Mouse (Mus musculus): ENCODE data around the gene Lrmda. TPM values are rescaled to one million over a fixed set of nuclear protein-coding genes. Genes with fewer than 3 reads are reported as not detected.
A peak's percentile ranks its signal among the peaks of the same experiment; 100 is the strongest.

The Lrmda gene
- polyA plus RNA-seq, 1 experiment from 2014 or later, result 0.20 TPM

DNA sequence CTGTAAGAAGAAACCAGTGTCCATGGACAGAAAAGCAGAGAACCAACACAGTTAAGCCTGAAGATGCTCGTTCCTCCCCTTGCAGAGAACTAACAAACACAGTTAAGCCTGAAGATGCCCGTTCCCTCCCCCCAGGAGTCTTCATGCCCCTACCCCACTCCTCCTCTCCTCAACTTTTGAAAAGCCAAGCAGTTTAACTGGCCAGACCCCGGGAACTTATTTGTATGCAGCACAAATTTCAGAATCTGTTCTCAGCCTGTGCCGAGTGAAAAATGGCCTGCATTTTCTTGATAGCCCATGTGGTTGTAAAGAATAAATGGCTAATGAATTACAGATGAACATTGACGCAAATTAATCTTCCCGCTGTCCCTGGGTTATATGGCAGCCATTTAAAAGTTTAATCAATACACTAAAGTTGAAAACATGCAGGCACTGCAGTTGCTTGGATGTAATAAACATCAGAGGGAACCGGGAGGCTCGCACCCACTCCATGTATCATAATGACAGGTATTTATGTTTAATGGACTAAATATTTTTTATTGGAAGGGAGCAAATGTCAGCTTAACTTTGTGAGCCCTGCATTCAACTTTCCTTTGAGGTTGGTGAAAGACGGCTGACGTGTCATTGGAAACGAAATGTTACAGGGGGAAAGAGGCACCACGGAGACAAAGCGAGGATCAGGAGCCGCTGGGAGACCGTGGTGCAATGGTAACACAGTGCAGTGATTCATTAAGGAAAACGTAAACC lies 996.0 kb downstream of the Lrmda start:
- Histone ChIP-seq H3K36me3 (replicated peaks) (no peaks in the 10 kb centered on the region), H3K27me3 (ENCODE audit: poor library complexity, severe bottlenecking) (no peaks in the 10 kb centered on the region), H3K4me1 (peaks cover 19% of the 10 kb centered on the region), H3K9me3 (no peaks in the 10 kb centered on the region), H3K27ac (peak overlapping the region; percentile 48), H3K4me3 (no peak overlapping the region)
- DNase-seq (ENCODE audit: extremely low spot score, low spot score), result no peak
- 82% methylated on average over 16 of the region's 16 CpGs for WGBS

GRCm38 (mm10) chr14:23016068-23016611 lies 996.6 kb downstream of the Lrmda start:
- 76% methylated on average over 1 of the region's 1 CpGs for WGBS
- Histone ChIP-seq H3K4me3 (no peak overlapping the region), H3K9me3 (no peaks in the 10 kb centered on the region), H3K4me1 (peaks cover 19% of the 10 kb centered on the region), H3K27ac (no peak overlapping the region), H3K36me3 (replicated peaks) (no peaks in the 10 kb centered on the region), H3K27me3 (ENCODE audit: poor library complexity, severe bottlenecking) (no peaks in the 10 kb centered on the region)
- DNase-seq (ENCODE audit: extremely low spot score, low spot score), result no peak

- DNase-seq (ENCODE audit: extremely low spot score, low spot score), result no peak
- peaks cover 23% of the 10 kb centered on the region for H3K27me3 ChIP-seq (ENCODE audit: poor library complexity, severe bottlenecking)
- H3K9me3 ChIP-seq, result no peaks in the 10 kb centered on the region
- H3K27ac ChIP-seq, result no peak overlapping the region
- H3K4me3 ChIP-seq, result no peak overlapping the region
- WGBS, result 94% methylated on average over 7 of the region's 7 CpGs
- H3K4me1 ChIP-seq, result no peaks in the 10 kb centered on the region
- H3K36me3 ChIP-seq (replicated peaks), result no peaks in the 10 kb centered on the region
These were observed 1021.5 kb downstream of the Lrmda start for GRCm38 (mm10) chr14:23041002-23041401.

- Histone ChIP-seq H3K9me3 (no peaks in the 10 kb centered on the region), H3K4me3 (no peak overlapping the region), H3K27me3 (ENCODE audit: poor library complexity, severe bottlenecking) (peaks cover 39% of the 10 kb centered on the region), H3K27ac (no peak overlapping the region), H3K36me3 (replicated peaks) (no peaks in the 10 kb centered on the region), H3K4me1 (0 out of 2 replicates have a peak, but pooled peaks cover 3% of the 10 kb centered on the region)
- WGBS, result 27% methylated on average over 1 of the region's 1 CpGs
- no peak for DNase-seq (ENCODE audit: extremely low spot score, low spot score)
These were observed 1025.8 kb downstream of the Lrmda start for GRCm38 (mm10) chr14:23045322-23045721.

DNA sequence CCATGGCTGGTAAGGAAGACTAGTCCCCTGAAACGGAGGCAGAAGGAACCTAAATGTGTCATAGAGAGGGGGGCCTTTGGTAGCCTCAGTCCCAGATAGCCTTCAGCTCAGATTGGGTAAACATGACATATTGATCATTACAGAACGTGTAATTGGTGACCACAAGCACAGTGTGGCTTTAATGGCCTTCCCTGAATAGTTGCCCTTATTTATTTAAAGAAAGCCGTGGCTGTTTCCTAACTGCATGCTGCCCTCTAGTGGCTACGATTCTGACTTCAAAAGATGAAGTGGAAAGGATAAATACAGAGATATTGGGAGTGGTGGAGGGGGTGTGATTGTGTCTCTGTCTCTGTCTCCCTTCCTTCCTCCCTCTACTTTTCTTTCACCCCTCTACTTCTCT lies 1026.8 kb downstream of the Lrmda start:
- Histone ChIP-seq H3K9me3 (no peaks in the 10 kb centered on the region), H3K4me1 (0 out of 2 replicates have a peak, but pooled peaks cover 3% of the 10 kb centered on the region), H3K4me3 (no peak overlapping the region), H3K27ac (no peak overlapping the region), H3K27me3 (ENCODE audit: poor library complexity, severe bottlenecking) (peaks cover 39% of the 10 kb centered on the region), H3K36me3 (replicated peaks) (no peaks in the 10 kb centered on the region)
- peak; percentile 62 for DNase-seq (ENCODE audit: extremely low spot score, low spot score)
- 17% methylated on average over 4 of the region's 4 CpGs for WGBS

- Histone ChIP-seq H3K27ac (no peak overlapping the region), H3K9me3 (no peaks in the 10 kb centered on the region), H3K36me3 (replicated peaks) (no peaks in the 10 kb centered on the region), H3K4me3 (no peak overlapping the region), H3K4me1 (0 out of 2 replicates have a peak, but pooled peaks cover 5% of the 10 kb centered on the region), H3K27me3 (ENCODE audit: poor library complexity, severe bottlenecking) (peaks cover 16% of the 10 kb centered on the region)
- 79% methylated on average over 7 of the region's 7 CpGs for WGBS
- no peak for DNase-seq (ENCODE audit: extremely low spot score, low spot score)
These were observed 1031.9 kb downstream of the Lrmda start for GRCm38 (mm10) chr14:23051441-23051840.

DNA sequence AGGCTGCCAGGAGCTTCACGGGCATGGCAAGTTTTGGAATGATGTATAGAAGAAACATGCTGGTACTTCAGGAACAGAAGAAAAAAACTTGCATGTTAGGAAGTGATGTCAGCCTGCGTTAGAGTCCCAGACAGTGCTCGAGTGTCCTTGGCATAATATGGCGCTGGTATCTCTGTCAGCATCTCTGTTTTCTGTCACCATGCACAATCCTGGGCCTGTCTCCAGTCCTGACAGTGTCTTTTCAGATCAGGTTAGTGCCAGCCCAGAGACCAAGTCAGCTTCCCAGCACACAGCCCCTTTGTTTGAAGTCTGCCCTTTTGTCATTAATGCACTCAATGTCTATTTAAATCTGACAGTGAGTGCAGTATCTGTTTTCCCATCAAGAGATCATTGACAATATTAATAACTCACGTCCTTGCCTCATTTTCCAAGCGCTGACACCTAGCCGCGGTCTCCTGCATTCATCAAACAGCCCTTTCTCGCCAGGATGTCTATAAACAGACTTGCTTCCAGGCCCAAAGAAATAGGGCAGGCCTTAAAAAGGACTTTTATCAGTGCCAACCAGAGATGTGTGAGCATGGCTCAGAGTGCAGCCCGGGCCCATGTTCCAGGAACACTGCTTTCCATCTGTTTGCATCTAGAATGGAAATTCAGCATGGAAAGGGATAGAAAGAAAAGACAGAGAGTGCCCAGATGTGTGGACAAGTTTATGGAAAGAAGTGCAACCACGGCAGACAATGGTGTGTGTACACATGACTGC lies 1033.5 kb downstream of the Lrmda start:
- H3K4me1 ChIP-seq, result 0 out of 2 replicates have a peak, but pooled peaks cover 5% of the 10 kb centered on the region
- no peaks in the 10 kb centered on the region for H3K9me3 ChIP-seq
- DNase-seq (ENCODE audit: extremely low spot score, low spot score), result no peak
- H3K4me3 ChIP-seq, result no peak overlapping the region
- no peaks in the 10 kb centered on the region for H3K36me3 ChIP-seq (replicated peaks)
- no peak overlapping the region for H3K27ac ChIP-seq
- peaks cover under 1% of the 10 kb centered on the region; the same call in 1 of the 2 replicates for H3K27me3 ChIP-seq (ENCODE audit: poor library complexity, severe bottlenecking)
- WGBS, result 85% methylated on average over 11 of the region's 11 CpGs

GRCm38 (mm10) chr14:23057228-23057976 lies 1037.9 kb downstream of the Lrmda start:
- Histone ChIP-seq H3K36me3 (replicated peaks) (no peaks in the 10 kb centered on the region), H3K4me3 (no peak overlapping the region), H3K4me1 (0 out of 2 replicates have a peak, but pooled peaks cover 5% of the 10 kb centered on the region), H3K27me3 (ENCODE audit: poor library complexity, severe bottlenecking) (no peaks in the 10 kb centered on the region), H3K9me3 (no peaks in the 10 kb centered on the region), H3K27ac (no peak overlapping the region)
- WGBS, result 91% methylated on average over 6 of the region's 6 CpGs
- DNase-seq (ENCODE audit: extremely low spot score, low spot score), result no peak

GRCm38 (mm10) chr14:23057987-23058386 lies 1038.5 kb downstream of the Lrmda start:
- Histone ChIP-seq H3K4me3 (no peak overlapping the region), H3K9me3 (no peaks in the 10 kb centered on the region), H3K36me3 (replicated peaks) (no peaks in the 10 kb centered on the region), H3K27ac (no peak overlapping the region), H3K27me3 (ENCODE audit: poor library complexity, severe bottlenecking) (no peaks in the 10 kb centered on the region), H3K4me1 (0 out of 2 replicates have a peak, but pooled peaks cover 2% of the 10 kb centered on the region)
- 92% methylated on average over 2 of the region's 2 CpGs for WGBS
- DNase-seq (ENCODE audit: extremely low spot score, low spot score), result no peak

GRCm38 (mm10) chr14:23078719-23079118 lies 1059.2 kb downstream of the Lrmda start:
- WGBS, result 77% methylated on average over 1 of the region's 1 CpGs
- Histone ChIP-seq H3K4me1 (no peaks in the 10 kb centered on the region), H3K27me3 (ENCODE audit: poor library complexity, severe bottlenecking) (no peaks in the 10 kb centered on the region), H3K27ac (no peak overlapping the region), H3K4me3 (no peak overlapping the region), H3K36me3 (replicated peaks) (no peaks in the 10 kb centered on the region), H3K9me3 (no peaks in the 10 kb centered on the region)
- DNase-seq (ENCODE audit: extremely low spot score, low spot score), result no peak

GRCm38 (mm10) chr14:23084241-23084773 lies 1064.8 kb downstream of the Lrmda start:
- Histone ChIP-seq H3K4me1 (no peaks in the 10 kb centered on the region), H3K36me3 (replicated peaks) (no peaks in the 10 kb centered on the region), H3K9me3 (no peaks in the 10 kb centered on the region), H3K27ac (no peak overlapping the region), H3K4me3 (no peak overlapping the region), H3K27me3 (ENCODE audit: poor library complexity, severe bottlenecking) (no peaks in the 10 kb centered on the region)
- 85% methylated on average over 1 of the region's 1 CpGs for WGBS
- DNase-seq (ENCODE audit: extremely low spot score, low spot score), result no peak

- DNase-seq (ENCODE audit: extremely low spot score, low spot score), result no peak
- WGBS, result 88% methylated on average over 1 of the region's 1 CpGs
- Histone ChIP-seq H3K4me1 (no peaks in the 10 kb centered on the region), H3K9me3 (no peaks in the 10 kb centered on the region), H3K36me3 (replicated peaks) (no peaks in the 10 kb centered on the region), H3K4me3 (no peak overlapping the region), H3K27ac (no peak overlapping the region), H3K27me3 (ENCODE audit: poor library complexity, severe bottlenecking) (no peaks in the 10 kb centered on the region)
These were observed 1065.3 kb downstream of the Lrmda start for GRCm38 (mm10) chr14:23084797-23085196.

Data from forebrain, embryonic 10.5 days (tissue).